Mouse (Mus musculus) urinary bladder, adult 18-20 months (tissue): ENCODE data around the gene Ccdc171.
"Not testable (repeated sequence)": the region's sequence is repeated elsewhere in the genome, so short reads cannot be mapped to it uniquely, and the experiment has no call there.

ENCODE experiments used
- DNase-seq, 2 experiments: peaks; one replicate each; pipeline ENCODE4 v3.0.0; 2022; ENCODE audit warnings: low spot score in 2 of 2, mixed read lengths in 2 of 2

Ccdc171 gene

GRCm38 (mm10) chr4:83524843-83525689, at the start of gene Ccdc171:
Gene Ccdc171 (plus strand): TSS chr4:83525545.
- DNase-seq, result peak; percentile 86 to 94

- no peak for DNase-seq
These were observed 40.1 kb upstream of the Ccdc171 start for GRCm38 (mm10) chr4:83485250-83485649.

- peak; percentile 63 to 74 for DNase-seq
These were observed 39.6 kb upstream of the Ccdc171 start for GRCm38 (mm10) chr4:83485735-83486116.

- DNase-seq, result peak; percentile 68 to 85
These were observed 39.0 kb upstream of the Ccdc171 start, which contains the start of gene Psip1 for GRCm38 (mm10) chr4:83486117-83486901. Gene Psip1 (minus strand): TSS chr4:83486459.

- DNase-seq, result no peak
These were observed 36.2 kb upstream of the Ccdc171 start for GRCm38 (mm10) chr4:83489121-83489520.

- DNase-seq, result no peak
These were observed 32.2 kb upstream of the Ccdc171 start for GRCm38 (mm10) chr4:83493112-83493511.

- not testable (repeated sequence) for DNase-seq
These were observed 28.3 kb upstream of the Ccdc171 start for GRCm38 (mm10) chr4:83497013-83497412.

- no peak for DNase-seq
These were observed 24.9 kb upstream of the Ccdc171 start for GRCm38 (mm10) chr4:83500154-83501036.

GRCm38 (mm10) chr4:83501037-83501430, 24.3 kb upstream of the Ccdc171 start:
- no peak for DNase-seq

- no peak for DNase-seq
These were observed 15.7 kb upstream of the Ccdc171 start for GRCm38 (mm10) chr4:83509600-83509999.

GRCm38 (mm10) chr4:83511083-83511482, 14.3 kb upstream of the Ccdc171 start:
- no peak for DNase-seq

- DNase-seq, result no peak
These were observed 13.1 kb upstream of the Ccdc171 start for GRCm38 (mm10) chr4:83512217-83512616.

GRCm38 (mm10) chr4:83512644-83513043, 12.7 kb upstream of the Ccdc171 start:
- DNase-seq, result no peak

- DNase-seq, result no peak
These were observed 11.2 kb upstream of the Ccdc171 start for GRCm38 (mm10) chr4:83514183-83514582.

- no peak for DNase-seq
These were observed 10.2 kb upstream of the Ccdc171 start for GRCm38 (mm10) chr4:83514976-83515669.

GRCm38 (mm10) chr4:83516144-83516543, 9.2 kb upstream of the Ccdc171 start:
- not testable (repeated sequence) for DNase-seq

GRCm38 (mm10) chr4:83519148-83519547, 6.2 kb upstream of the Ccdc171 start:
- DNase-seq, result no peak

- DNase-seq, result no peak
These were observed 5.5 kb upstream of the Ccdc171 start for GRCm38 (mm10) chr4:83519807-83520206.

- DNase-seq, result no peak
These were observed 5.0 kb upstream of the Ccdc171 start for GRCm38 (mm10) chr4:83520308-83520707.

GRCm38 (mm10) chr4:83522066-83522465, 3.3 kb upstream of the Ccdc171 start:
- DNase-seq, result no peak

GRCm38 (mm10) chr4:83524456-83524842, 896 bp upstream of the Ccdc171 start:
- no peak for DNase-seq
